Mouse (Mus musculus): ENCODE measurements around the gene Kmt2d. TPM values are rescaled to one million over a fixed set of nuclear protein-coding genes. Genes with fewer than 3 reads are reported as not detected.

The Kmt2d gene
- polyA plus RNA-seq, 1 experiment from 2014 or later: 3.7 TPM

- Histone ChIP-seq H3K9ac (no peak overlapping the region), H3K27me3 (peaks cover 100% of the 10 kb centered on the region), H3K9me3 (replicated peaks) (no peaks in the 10 kb centered on the region), H3K27ac (replicated peaks) (no peak overlapping the region), H3K36me3 (replicated peaks) (no peaks in the 10 kb centered on the region), H3K4me3 (replicated peaks) (no peak overlapping the region), H3K4me1 (replicated peaks) (peaks cover 19% of the 10 kb centered on the region), H3K4me2 (no peak overlapping the region)
- no peak for ATAC-seq (ENCODE audit: insufficient read depth)
- 3% methylated on average over 12 of the region's 12 CpGs for WGBS (ENCODE audit: insufficient replicate concordance)
Measured at GRCm38 (mm10) chr15:98791221-98791620, 79.8 kb downstream of the Kmt2d start.

DNA sequence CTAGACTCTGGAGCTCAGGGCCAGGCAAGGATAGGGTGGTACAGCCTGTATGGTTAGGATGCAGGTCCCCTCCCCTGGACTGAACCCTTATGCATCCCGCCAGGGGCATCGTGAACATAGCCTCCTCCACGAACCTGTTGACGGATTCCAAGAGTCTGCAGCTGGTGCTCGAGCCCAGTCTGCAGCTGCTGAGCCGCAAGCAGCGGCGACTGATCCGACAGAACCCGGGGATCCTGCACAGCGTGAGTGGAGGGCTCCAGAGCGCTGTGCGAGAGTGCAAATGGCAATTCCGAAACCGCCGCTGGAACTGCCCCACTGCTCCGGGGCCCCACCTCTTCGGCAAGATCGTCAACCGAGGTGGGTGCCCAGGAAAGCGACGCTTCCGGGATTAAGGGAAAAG is 80.2 kb downstream of the Kmt2d start:
- Histone ChIP-seq H3K27me3 (peaks cover 98% of the 10 kb centered on the region), H3K36me3 (replicated peaks) (no peaks in the 10 kb centered on the region), H3K27ac (replicated peaks) (no peak overlapping the region), H3K9me3 (replicated peaks) (no peaks in the 10 kb centered on the region), H3K4me3 (replicated peaks) (no peak overlapping the region), H3K4me2 (no peak overlapping the region), H3K9ac (no peak overlapping the region), H3K4me1 (replicated peaks) (peaks cover 19% of the 10 kb centered on the region)
- ATAC-seq (ENCODE audit: insufficient read depth): no peak
- 2% methylated on average over 23 of the region's 23 CpGs for WGBS (ENCODE audit: insufficient replicate concordance)

DNA sequence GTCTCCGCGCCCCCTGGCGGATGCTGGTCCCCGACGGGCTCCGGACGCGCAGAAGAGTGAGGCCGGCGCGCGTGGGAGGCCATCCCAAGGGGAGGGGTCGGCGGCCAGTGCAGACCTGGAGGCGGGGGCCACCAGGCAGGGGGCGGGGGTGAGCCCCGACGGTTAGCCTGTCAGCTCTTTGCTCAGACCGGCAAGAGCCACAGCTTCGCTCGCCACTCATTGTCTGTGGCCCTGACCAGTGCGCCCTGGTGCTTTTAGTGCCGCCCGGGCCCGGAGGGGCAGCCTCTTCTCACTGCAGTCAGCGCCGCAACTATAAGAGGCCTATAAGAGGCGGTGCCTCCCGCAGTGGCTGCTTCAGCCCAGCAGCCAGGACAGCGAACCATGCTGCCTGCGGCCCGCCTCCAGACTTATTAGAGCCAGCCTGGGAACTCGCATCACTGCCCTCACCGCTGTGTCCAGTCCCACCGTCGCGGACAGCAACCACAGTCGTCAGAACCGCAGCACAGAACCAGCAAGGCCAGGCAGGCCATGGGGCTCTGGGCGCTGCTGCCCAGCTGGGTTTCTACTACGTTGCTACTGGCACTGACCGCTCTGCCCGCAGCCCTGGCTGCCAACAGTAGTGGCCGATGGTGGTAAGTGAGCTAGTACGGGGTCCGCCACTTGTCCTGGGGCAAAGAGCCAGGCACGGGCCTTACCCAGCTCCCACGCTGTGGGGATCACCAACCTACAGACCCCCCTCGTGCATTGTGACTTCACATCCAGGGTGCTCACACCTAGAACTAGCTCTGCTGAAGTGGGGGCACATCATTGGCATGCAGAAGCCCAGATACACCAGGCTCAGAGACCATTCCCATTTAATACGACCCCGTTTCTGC is 81.1 kb downstream of the Kmt2d start, which contains the start of gene Wnt1:
TSS of gene Wnt1 (plus strand) at position 197 of the 875 bp plus-strand sequence.
- ATAC-seq (ENCODE audit: insufficient read depth): no peak

DNA sequence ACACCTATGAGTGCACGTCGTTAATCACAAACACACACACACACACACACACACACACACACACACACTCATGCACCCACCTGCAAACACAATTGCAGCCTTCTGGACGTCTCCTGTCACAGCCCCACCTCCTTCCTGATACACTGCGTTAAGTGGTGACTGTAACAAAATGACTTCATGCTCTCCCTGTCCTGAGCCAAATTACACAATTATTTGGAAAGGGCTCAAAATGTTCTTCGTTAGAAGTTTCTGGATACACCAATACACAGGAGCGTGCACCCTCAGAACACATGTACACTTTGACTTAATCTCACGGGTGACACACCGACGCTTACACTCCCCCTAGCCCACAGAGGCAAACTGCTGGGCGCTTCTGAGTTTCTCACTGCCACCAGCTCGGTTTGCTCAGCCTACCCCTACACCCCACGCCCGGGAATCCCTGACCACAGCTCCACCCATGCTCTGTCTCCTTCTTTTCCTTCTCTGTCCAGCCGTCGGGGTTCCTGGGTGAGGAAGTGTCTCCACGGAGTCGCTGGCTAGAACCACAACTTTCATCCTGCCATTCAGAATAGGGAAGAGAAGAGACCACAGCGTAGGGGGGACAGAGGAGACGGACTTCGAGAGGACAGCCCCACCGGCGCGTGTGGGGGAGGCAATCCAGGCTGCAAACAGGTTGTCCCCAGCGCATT is 81.9 kb downstream of the Kmt2d start:
- no peak for ATAC-seq (ENCODE audit: insufficient read depth)
- no peak overlapping the region for H3K4me3 ChIP-seq (replicated peaks)

More for the DNA sequence above, 81.1 kb downstream of the Kmt2d start, which contains the start of gene Wnt1:
- H3K9me3 ChIP-seq (replicated peaks): no peaks in the 10 kb centered on the region
- no peak within 1 kb of the TSS for H3K27ac ChIP-seq (replicated peaks)
- no peak within 1 kb of the TSS for H3K9ac ChIP-seq
- peaks cover 98% of the 10 kb centered on the region for H3K27me3 ChIP-seq
- WGBS (ENCODE audit: insufficient replicate concordance): 5% methylated on average over 51 of the region's 51 CpGs
- peaks cover 19% of the 10 kb centered on the region for H3K4me1 ChIP-seq (replicated peaks)
- H3K36me3 ChIP-seq (replicated peaks): no peaks in the 10 kb centered on the region
- H3K4me3 ChIP-seq (replicated peaks): no peak within 1 kb of the TSS
- no peak within 1 kb of the TSS for H3K4me2 ChIP-seq

GRCm38 (mm10) chr15:98787930-98788329 is 83.1 kb downstream of the Kmt2d start:
- no peak overlapping the region for H3K9ac ChIP-seq
- H3K4me2 ChIP-seq: no peak overlapping the region
- peaks cover 19% of the 10 kb centered on the region for H3K4me1 ChIP-seq (replicated peaks)
- no peak for ATAC-seq (ENCODE audit: insufficient read depth)
- H3K9me3 ChIP-seq (replicated peaks): no peaks in the 10 kb centered on the region
- H3K27ac ChIP-seq (replicated peaks): no peak overlapping the region
- H3K4me3 ChIP-seq (replicated peaks): no peak overlapping the region
- H3K36me3 ChIP-seq (replicated peaks): no peaks in the 10 kb centered on the region
- peaks cover 90% of the 10 kb centered on the region for H3K27me3 ChIP-seq
- whole genome bisulfite sequencing (ENCODE audit: insufficient replicate concordance): 28% methylated on average over 4 of the region's 4 CpGs

More for the DNA sequence above, 81.9 kb downstream of the Kmt2d start:
- Histone ChIP-seq H3K27ac (replicated peaks) (no peak overlapping the region), H3K9me3 (replicated peaks) (no peaks in the 10 kb centered on the region), H3K36me3 (replicated peaks) (no peaks in the 10 kb centered on the region), H3K4me1 (replicated peaks) (peaks cover 19% of the 10 kb centered on the region), H3K4me2 (no peak overlapping the region), H3K9ac (no peak overlapping the region), H3K27me3 (peaks cover 98% of the 10 kb centered on the region)
- 11% methylated on average over 24 of the region's 24 CpGs for WGBS (ENCODE audit: insufficient replicate concordance)

- Histone ChIP-seq H3K27me3 (peaks cover 87% of the 10 kb centered on the region), H3K9me3 (replicated peaks) (no peaks in the 10 kb centered on the region)
Measured at GRCm38 (mm10) chr15:98785744-98786143, 85.3 kb downstream of the Kmt2d start.

More at GRCm38 (mm10) chr15:98785744-98786143, 85.3 kb downstream of the Kmt2d start:
- peaks cover 12% of the 10 kb centered on the region for H3K4me1 ChIP-seq (replicated peaks)
- no peak overlapping the region for H3K27ac ChIP-seq (replicated peaks)
- no peak overlapping the region for H3K9ac ChIP-seq
- no peak for ATAC-seq (ENCODE audit: insufficient read depth)
- H3K4me2 ChIP-seq: no peak overlapping the region
- WGBS (ENCODE audit: insufficient replicate concordance): 31% methylated on average over 7 of the region's 7 CpGs
- no peaks in the 10 kb centered on the region for H3K36me3 ChIP-seq (replicated peaks)
- H3K4me3 ChIP-seq (replicated peaks): no peak overlapping the region

Other genes with a start within 250 kb of the Kmt2d start
- 0.52 and 0.96 TPM in 2 replicates for gene Cacnb3, start 240.4 kb downstream of the Kmt2d start, polyA plus RNA-seq (2015; fragmentation: Nextera tagmentation; extraction: Ambion mirVana)
- gene Ddx23, start 208.3 kb downstream of the Kmt2d start, polyA plus RNA-seq (2015; fragmentation: Nextera tagmentation; extraction: Ambion mirVana): 9.5 and 10.2 TPM in 2 replicates
- 0.84 and 0.89 TPM in 2 replicates for gene Rnd1, start 193.7 kb downstream of the Kmt2d start, polyA plus RNA-seq (2015; fragmentation: Nextera tagmentation; extraction: Ambion mirVana)
- gene Ccdc65, start 163.0 kb downstream of the Kmt2d start, polyA plus RNA-seq (2015; fragmentation: Nextera tagmentation; extraction: Ambion mirVana): not detected in 2 replicates
- gene Fkbp11, start 143.0 kb downstream of the Kmt2d start, polyA plus RNA-seq (2015; fragmentation: Nextera tagmentation; extraction: Ambion mirVana): 156 and 176 TPM in 2 replicates
- 11.7 and 14.3 TPM in 2 replicates for gene Arf3, start 108.0 kb downstream of the Kmt2d start, polyA plus RNA-seq (2015; fragmentation: Nextera tagmentation; extraction: Ambion mirVana)
- gene Wnt10b, start 93.1 kb downstream of the Kmt2d start, polyA plus RNA-seq (2015; fragmentation: Nextera tagmentation; extraction: Ambion mirVana): not detected in 2 replicates
- not detected in 2 replicates for gene Wnt1, start 81.3 kb downstream of the Kmt2d start, polyA plus RNA-seq (2015; fragmentation: Nextera tagmentation; extraction: Ambion mirVana)
- not detected in 2 replicates for gene Ddn, start 61.7 kb downstream of the Kmt2d start, polyA plus RNA-seq (2015; fragmentation: Nextera tagmentation; extraction: Ambion mirVana)
- 94.1 and 95.7 TPM in 2 replicates for gene Prkag1, start 39.7 kb downstream of the Kmt2d start, polyA plus RNA-seq (2015; fragmentation: Nextera tagmentation; extraction: Ambion mirVana)
- 2.9 and 3.0 TPM in 2 replicates for gene Rhebl1, start 23.3 kb upstream of the Kmt2d start, polyA plus RNA-seq (2015; fragmentation: Nextera tagmentation; extraction: Ambion mirVana)
- gene Dhh, start 27.3 kb upstream of the Kmt2d start, polyA plus RNA-seq (2015; fragmentation: Nextera tagmentation; extraction: Ambion mirVana): 0.08 and 0.12 TPM in 2 replicates
- gene Lmbr1l, start 47.0 kb upstream of the Kmt2d start, polyA plus RNA-seq (2015; fragmentation: Nextera tagmentation; extraction: Ambion mirVana): 4.7 and 4.8 TPM in 2 replicates
- gene Tuba1b, start 63.4 kb upstream of the Kmt2d start, polyA plus RNA-seq (2015; fragmentation: Nextera tagmentation; extraction: Ambion mirVana): 1,053 and 1,106 TPM in 2 replicates
- not detected in 2 replicates for gene Gm49450, start 82.3 kb upstream of the Kmt2d start, polyA plus RNA-seq (2015; fragmentation: Nextera tagmentation; extraction: Ambion mirVana)
- gene Tuba1a, start 82.5 kb upstream of the Kmt2d start, polyA plus RNA-seq (2015; fragmentation: Nextera tagmentation; extraction: Ambion mirVana): 71.7 and 75.1 TPM in 2 replicates
- 271 and 291 TPM in 2 replicates for gene Tuba1c, start 158.7 kb upstream of the Kmt2d start, polyA plus RNA-seq (2015; fragmentation: Nextera tagmentation; extraction: Ambion mirVana)
- gene Prph, start 184.0 kb upstream of the Kmt2d start, polyA plus RNA-seq (2015; fragmentation: Nextera tagmentation; extraction: Ambion mirVana): 0.83 and 1.2 TPM in 2 replicates
- gene Troap, start 203.4 kb upstream of the Kmt2d start, polyA plus RNA-seq (2015; fragmentation: Nextera tagmentation; extraction: Ambion mirVana): 14.6 and 15.9 TPM in 2 replicates
- gene C1ql4, start 216.6 kb upstream of the Kmt2d start, polyA plus RNA-seq (2015; fragmentation: Nextera tagmentation; extraction: Ambion mirVana): not detected in 2 replicates
- 18.1 and 21.5 TPM in 2 replicates for gene Dnajc22, start 222.0 kb upstream of the Kmt2d start, polyA plus RNA-seq (2015; fragmentation: Nextera tagmentation; extraction: Ambion mirVana)